Mouse (Mus musculus) liver, embryonic 11.5 days (tissue): ENCODE measurements around the gene Slc26a8. TPM values are rescaled to one million over a fixed set of nuclear protein-coding genes. Genes with fewer than 3 reads are reported as not detected.

Source experiments
- ATAC-seq: fragments of 200-750 bp; cut with Nextera tagmentation; replicated peaks from 2 replicates; pipeline ENCODE4 v1.8.0; 2017; ENCODE audit warnings: moderate number of reproducible peaks, mild to moderate bottlenecking, moderate TSS enrichment, moderate library complexity; ENCODE audit not compliant: low FRiP score
- DNase-seq: peaks from one replicate; pipeline ENCODE4 v3.0.0-alpha.2; 2017; ENCODE audit warnings: low spot score
- H3K27ac ChIP-seq: fragments of 300-500 bp; sonication (generic); 2 replicates; pipeline ENCODE4 v1.5.1; 2014; ENCODE audit warnings: mild to moderate bottlenecking, low read depth, low read length, control low read depth
- H3K27me3 ChIP-seq: fragments of 300-500 bp; sonication (generic); replicated peaks from 2 replicates; pipeline ENCODE4 v1.6.1; 2014; ENCODE audit warnings: low read length, mixed read lengths; ENCODE audit not compliant: control insufficient read depth, insufficient read depth
- H3K36me3 ChIP-seq: fragments of 300-500 bp; sonication (generic); 2 replicates; pipeline ENCODE4 v1.6.1; 2014; ENCODE audit warnings: mild to moderate bottlenecking, low read length, moderate library complexity, mixed read lengths; ENCODE audit not compliant: control insufficient read depth, insufficient read depth
- H3K4me1 ChIP-seq: fragments of 300-500 bp; sonication (generic); replicated peaks from 2 replicates; pipeline ENCODE4 v1.6.1; 2014; ENCODE audit warnings: low read length, mixed read lengths; ENCODE audit not compliant: control insufficient read depth, insufficient read depth
- H3K4me2 ChIP-seq: fragments of 300-500 bp; sonication (generic); 2 replicates; pipeline ENCODE4 v1.6.1; 2014; ENCODE audit warnings: mild to moderate bottlenecking, control low read depth, moderate library complexity
- H3K4me3 ChIP-seq: fragments of 300-500 bp; sonication (generic); 2 replicates; pipeline ENCODE4 v1.5.1; 2014; ENCODE audit warnings: low read depth, low read length, control low read depth
- H3K9ac ChIP-seq: fragments of 300-500 bp; sonication (generic); 2 replicates; pipeline ENCODE4 v1.6.1; 2014; ENCODE audit warnings: low read depth, low read length, control low read depth
- H3K9me3 ChIP-seq: fragments of 300-500 bp; sonication (generic); 2 replicates; pipeline ENCODE4 v1.6.1; 2016; ENCODE audit warnings: low read length, inconsistent platforms, mixed read lengths; ENCODE audit not compliant: control insufficient read depth
- WGBS: fragments of 180-500 bp; shearing (Covaris S2); extraction: QIAGEN DNeasy Blood & Tissue Kit; methylation state at CpG from one replicate; pipeline ENCODE4 v1.1.7; 2014; 5-methylcytosine and 5-hydroxymethylcytosine counted together
- polyA plus RNA-seq: library from polyadenylated mRNA; unstranded; fragments of >200 nt; fragmentation: Nextera tagmentation; extraction: Ambion mirVana; gene quantifications from 2 replicates; pipeline ENCODE4 v1.2.1, GENCODE M21; 2014

Gene Slc26a8
- polyA plus RNA-seq, 1 experiment from 2014 or later: 0.34 TPM

DNA sequence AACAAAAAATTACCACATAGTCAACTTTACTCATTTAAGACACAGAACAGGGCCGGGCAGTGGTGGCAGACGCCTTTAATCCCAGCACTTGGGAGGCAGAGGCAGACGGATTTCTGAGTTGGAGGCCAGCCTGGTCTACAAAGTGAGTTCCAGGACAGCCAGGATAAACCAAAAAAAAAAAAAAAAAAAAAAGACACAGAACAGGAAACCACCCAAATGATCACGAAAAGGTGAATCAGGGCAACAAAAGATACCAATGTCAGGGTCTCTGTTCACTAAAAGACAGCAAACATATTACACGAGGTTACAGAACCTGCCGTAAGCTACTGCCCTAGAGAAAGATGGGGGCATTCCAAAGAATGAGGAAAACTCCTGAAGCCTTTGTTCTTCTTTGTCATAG, 76.9 kb downstream of the Slc26a8 start:
- Histone ChIP-seq H3K4me3 (no peak overlapping the region), H3K36me3 (peaks cover 12% of the 10 kb centered on the region), H3K9ac (no peak overlapping the region), H3K27ac (no peak overlapping the region), H3K4me2 (no peak overlapping the region), H3K4me1 (peaks cover 14% of the 10 kb centered on the region), H3K27me3 (no peaks in the 10 kb centered on the region), H3K9me3 (no peaks in the 10 kb centered on the region)
- no peak for ATAC-seq
- 76% methylated on average over 6 of the region's 6 CpGs for WGBS
- DNase-seq: no peak

- Histone ChIP-seq H3K36me3 (peaks cover 15% of the 10 kb centered on the region), H3K27ac (no peak overlapping the region), H3K4me3 (no peak overlapping the region), H3K27me3 (no peaks in the 10 kb centered on the region), H3K9me3 (no peaks in the 10 kb centered on the region), H3K9ac (no peak overlapping the region), H3K4me2 (no peak overlapping the region), H3K4me1 (peaks cover 9% of the 10 kb centered on the region)
- ATAC-seq (no peak), DNase-seq (no peak)
- WGBS: 56% methylated on average over 2 of the region's 2 CpGs
Observed at GRCm38 (mm10) chr17:28612603-28613002, 77.4 kb downstream of the Slc26a8 start.

GRCm38 (mm10) chr17:28609543-28609942, 80.5 kb downstream of the Slc26a8 start:
- Histone ChIP-seq H3K4me3 (no peak overlapping the region), H3K27me3 (no peaks in the 10 kb centered on the region), H3K4me1 (peaks cover 2% of the 10 kb centered on the region), H3K27ac (no peak overlapping the region), H3K36me3 (peaks cover 17% of the 10 kb centered on the region), H3K9ac (no peak overlapping the region), H3K9me3 (no peaks in the 10 kb centered on the region), H3K4me2 (no peak overlapping the region)
- WGBS: 54% methylated on average over 3 of the region's 3 CpGs
- DNase-seq (no peak), ATAC-seq (no peak)

DNA sequence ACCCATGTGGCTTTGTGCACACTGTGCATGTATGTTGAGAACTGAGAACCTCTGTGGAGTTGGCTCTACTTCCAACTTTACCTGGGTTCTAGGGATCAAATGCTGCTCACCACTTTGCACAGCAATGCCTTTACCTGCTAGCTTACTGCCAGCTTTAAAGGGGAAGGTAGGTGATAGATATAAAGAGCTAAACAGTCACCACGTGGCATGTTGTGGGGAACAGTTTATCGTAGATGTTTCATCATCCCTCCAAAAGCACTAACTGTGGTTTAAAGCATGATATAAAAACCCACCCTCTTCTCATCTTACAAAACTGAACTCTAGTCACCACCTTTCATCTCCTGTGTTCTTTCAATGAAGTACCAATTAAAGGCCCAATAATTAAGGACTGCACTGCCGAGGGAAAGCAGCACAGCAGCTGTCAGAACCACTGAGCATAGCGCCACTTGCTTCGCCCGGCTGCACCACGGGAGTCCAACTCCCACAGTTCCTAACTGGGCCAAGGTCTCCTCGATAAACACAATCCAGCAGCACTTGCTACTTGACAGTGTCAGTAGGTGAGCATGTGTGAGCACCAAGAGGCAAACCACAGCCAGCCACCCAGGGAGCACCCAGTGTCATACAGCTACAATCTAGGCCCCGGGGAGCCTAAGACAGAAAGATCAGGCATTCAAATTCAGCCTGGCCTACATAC, 88.3 kb downstream of the Slc26a8 start:
- ATAC-seq (no peak), DNase-seq (no peak)
- H3K36me3 ChIP-seq: peaks cover 63% of the 10 kb centered on the region
- H3K27me3 ChIP-seq: no peaks in the 10 kb centered on the region
- H3K9me3 ChIP-seq: no peaks in the 10 kb centered on the region
- H3K9ac ChIP-seq: no peak overlapping the region
- no peak overlapping the region for H3K4me3 ChIP-seq
- no peak overlapping the region for H3K4me2 ChIP-seq
- H3K4me1 ChIP-seq: no peaks in the 10 kb centered on the region
- H3K27ac ChIP-seq: no peak overlapping the region
- 90% methylated on average over 9 of the region's 9 CpGs for WGBS

GRCm38 (mm10) chr17:28600780-28601179, 89.3 kb downstream of the Slc26a8 start:
- no peak overlapping the region for H3K4me2 ChIP-seq
- H3K9ac ChIP-seq: no peak overlapping the region
- no peaks in the 10 kb centered on the region for H3K9me3 ChIP-seq
- peaks cover 66% of the 10 kb centered on the region for H3K36me3 ChIP-seq
- DNase-seq (no peak), ATAC-seq (no peak)
- no peak overlapping the region for H3K27ac ChIP-seq
- no peaks in the 10 kb centered on the region for H3K4me1 ChIP-seq
- no peak overlapping the region for H3K4me3 ChIP-seq
- H3K27me3 ChIP-seq: no peaks in the 10 kb centered on the region
- WGBS: 90% methylated on average over 5 of the region's 5 CpGs

DNA sequence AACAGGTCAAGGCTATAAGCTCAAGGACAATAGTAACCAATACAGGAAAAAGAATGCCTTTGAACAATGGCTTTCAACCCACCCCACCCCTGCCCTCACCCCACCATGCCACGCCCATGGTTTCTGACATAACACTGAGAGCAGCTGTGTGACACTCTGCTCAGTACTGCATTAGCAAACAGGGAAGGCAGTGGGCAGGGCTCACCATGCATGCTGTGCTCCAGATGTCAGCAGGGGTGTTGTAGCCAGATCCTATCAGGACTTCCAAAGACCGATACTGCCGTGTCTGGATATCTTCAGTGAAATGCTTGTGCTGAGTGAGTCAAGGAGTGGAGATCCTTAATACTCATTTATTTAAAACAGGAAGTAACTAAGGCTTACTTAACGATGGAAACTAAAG, 96.1 kb downstream of the Slc26a8 start:
- H3K4me2 ChIP-seq: no peak overlapping the region
- no peaks in the 10 kb centered on the region for H3K4me1 ChIP-seq
- DNase-seq: no peak
- no peaks in the 10 kb centered on the region for H3K9me3 ChIP-seq
- ATAC-seq: no peak
- no peaks in the 10 kb centered on the region for H3K27me3 ChIP-seq
- no peak overlapping the region for H3K4me3 ChIP-seq
- H3K36me3 ChIP-seq: peaks cover 46% of the 10 kb centered on the region
- no peak overlapping the region for H3K9ac ChIP-seq
- H3K27ac ChIP-seq: no peak overlapping the region
- 63% methylated on average over 4 of the region's 4 CpGs for WGBS

GRCm38 (mm10) chr17:28592998-28593397, 97.0 kb downstream of the Slc26a8 start:
- peaks cover 51% of the 10 kb centered on the region for H3K36me3 ChIP-seq
- no peaks in the 10 kb centered on the region for H3K9me3 ChIP-seq
- ATAC-seq (no peak), DNase-seq (peak; percentile 73)
- H3K9ac ChIP-seq: no peak overlapping the region
- H3K4me1 ChIP-seq: no peaks in the 10 kb centered on the region
- H3K4me2 ChIP-seq: no peak overlapping the region
- no peaks in the 10 kb centered on the region for H3K27me3 ChIP-seq
- no peak overlapping the region for H3K4me3 ChIP-seq
- WGBS: 26% methylated on average over 4 of the region's 4 CpGs
- no peak overlapping the region for H3K27ac ChIP-seq

DNA sequence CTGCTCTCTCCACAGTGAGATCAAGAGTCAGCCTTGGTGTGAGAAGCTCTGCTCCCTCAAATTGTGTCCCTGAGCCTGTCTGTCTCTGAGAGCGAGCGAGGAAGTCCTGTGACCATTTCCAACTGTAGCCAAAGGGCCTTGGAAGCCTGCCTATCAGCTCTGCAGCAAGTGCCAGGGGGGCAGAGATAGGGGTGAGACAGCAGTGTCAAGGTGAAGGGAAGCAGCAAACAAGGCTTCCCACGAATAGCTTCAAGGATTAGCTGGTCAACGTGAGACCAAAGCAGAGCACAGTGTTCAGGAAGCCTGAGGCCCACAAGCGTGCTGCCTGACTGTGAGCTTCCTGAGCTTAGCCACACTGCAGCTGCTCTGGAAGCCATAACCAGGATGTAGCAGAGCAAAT, 98.6 kb downstream of the Slc26a8 start:
- Histone ChIP-seq H3K9me3 (no peaks in the 10 kb centered on the region), H3K4me2 (no peak overlapping the region), H3K27me3 (no peaks in the 10 kb centered on the region), H3K4me3 (no peak overlapping the region), H3K9ac (no peak overlapping the region), H3K36me3 (peaks cover 50% of the 10 kb centered on the region), H3K27ac (no peak overlapping the region), H3K4me1 (no peaks in the 10 kb centered on the region)
- 88% methylated on average over 5 of the region's 5 CpGs for WGBS
- no peak for ATAC-seq
- no peak for DNase-seq

DNA sequence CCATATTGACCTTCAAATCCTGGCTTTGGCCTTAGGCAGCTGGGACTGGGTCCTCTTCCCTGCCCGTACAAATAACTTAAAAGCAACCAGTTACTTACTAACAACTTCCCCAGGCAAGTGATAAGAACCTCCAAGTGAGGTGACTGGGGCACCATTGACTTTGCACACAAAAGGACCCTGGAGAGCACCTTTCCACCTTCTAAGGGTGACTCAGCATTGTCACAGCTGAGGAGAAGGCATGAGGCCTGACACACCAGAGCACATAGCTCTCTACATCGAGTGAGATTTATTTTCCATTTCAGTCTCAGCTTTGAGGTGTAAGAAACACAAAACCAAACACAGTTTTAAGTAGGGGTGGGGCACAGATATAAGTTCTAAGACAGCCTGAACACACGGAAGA, 99.4 kb downstream of the Slc26a8 start:
- 80% methylated on average over 3 of the region's 3 CpGs for WGBS
- ATAC-seq (no peak), DNase-seq (no peak)
- Histone ChIP-seq H3K9ac (no peak overlapping the region), H3K27ac (no peak overlapping the region), H3K27me3 (no peaks in the 10 kb centered on the region), H3K9me3 (no peaks in the 10 kb centered on the region), H3K4me3 (no peak overlapping the region), H3K36me3 (peaks cover 49% of the 10 kb centered on the region), H3K4me2 (no peak overlapping the region), H3K4me1 (no peaks in the 10 kb centered on the region)
